Mouse (Mus musculus) layer of hippocampus, postnatal 14 days (tissue): ENCODE measurements at regions not wholly inside any gene's neighbourhood (a gene's known extent, or its start where the extent isn't known, plus 50 kb on each side); places are given as distances from the start of the nearest gene placed in this dataset.
A peak's percentile ranks its signal among the peaks of the same experiment; 100 is the strongest.

Experiments used
- DNase-seq, 2 experiments: peaks; one replicate each; pipeline ENCODE4 v3.0.0; 2021 to 2022; ENCODE audit warnings: low spot score in 2 of 2, mixed read lengths in 1 of 2

DNA sequence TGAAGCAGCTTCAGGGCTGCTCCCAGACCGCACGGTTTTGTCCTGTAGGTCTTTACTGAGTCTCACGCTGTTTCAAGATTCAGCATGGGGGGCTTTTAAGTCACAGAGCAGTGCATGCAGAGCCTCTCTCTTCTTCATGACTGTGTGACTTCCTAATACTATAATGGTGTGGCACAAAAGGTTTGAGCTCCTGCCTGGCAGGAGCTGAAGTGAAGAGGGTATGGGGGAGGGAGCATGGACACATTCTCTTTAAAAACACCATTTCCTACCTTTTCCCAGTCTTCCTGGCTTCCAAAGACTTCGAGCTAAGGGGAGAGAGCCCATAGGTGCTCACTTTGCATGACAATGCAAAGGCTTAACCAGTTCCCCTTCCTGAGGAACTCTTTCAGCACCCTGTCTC lies 934.9 kb upstream of the Gm5150 start:
- no peak for DNase-seq

DNA sequence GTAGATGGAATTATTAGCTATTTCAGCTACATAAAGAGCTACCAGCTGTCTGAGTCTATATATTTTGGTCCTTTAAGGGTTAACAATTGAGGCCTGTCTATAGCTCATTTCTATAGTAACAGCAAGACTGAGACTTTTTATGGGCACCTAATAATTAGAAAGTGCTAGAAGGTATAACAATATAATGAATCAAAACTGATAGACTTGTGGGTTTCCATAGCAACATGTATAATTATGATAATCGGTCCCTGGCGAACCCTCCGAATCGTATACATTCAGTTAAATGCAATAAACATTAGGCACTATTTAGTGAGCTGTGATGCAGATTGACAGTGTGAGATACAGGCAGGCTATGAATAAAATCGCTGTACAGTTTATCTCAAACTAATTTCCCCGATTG lies 933.3 kb upstream of the Gm5150 start:
- no peak for DNase-seq

- no peak for DNase-seq
These were observed 932.9 kb upstream of the Gm5150 start for GRCm38 (mm10) chr3:16939127-16939526.

DNA sequence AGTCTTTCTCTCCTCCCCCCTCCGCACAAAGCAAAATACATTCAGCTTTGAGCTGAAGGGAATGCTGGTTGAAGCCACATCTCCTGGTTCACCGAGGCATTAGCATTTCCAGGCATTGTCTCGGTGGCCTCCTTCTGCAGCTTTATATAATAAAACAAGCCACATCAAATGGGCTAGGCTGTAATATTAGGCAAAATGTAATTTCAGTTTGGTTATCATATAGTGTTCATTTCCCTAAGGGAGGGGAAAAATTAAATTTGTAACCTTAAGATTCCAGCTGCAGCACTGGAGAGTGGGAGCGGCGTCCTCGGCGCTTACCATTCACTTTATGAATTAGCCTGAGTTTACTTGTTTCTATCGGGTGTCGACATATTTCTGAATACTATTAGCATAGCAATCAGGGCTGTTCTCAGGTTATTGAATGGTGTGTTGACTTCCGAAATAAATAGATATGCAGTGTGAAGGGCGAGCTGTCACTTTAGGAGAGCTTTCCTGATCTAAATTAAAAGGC lies 932.3 kb upstream of the Gm5150 start:
- no peak for DNase-seq

- DNase-seq, result peak; percentile 14 to 34
These were observed 924.1 kb upstream of the Gm5150 start for GRCm38 (mm10) chr3:16930299-16930698.

GRCm38 (mm10) chr3:16929846-16930245 lies 923.6 kb upstream of the Gm5150 start:
- no peak for DNase-seq

GRCm38 (mm10) chr3:16924018-16924417 lies 917.8 kb upstream of the Gm5150 start:
- no peak for DNase-seq

DNA sequence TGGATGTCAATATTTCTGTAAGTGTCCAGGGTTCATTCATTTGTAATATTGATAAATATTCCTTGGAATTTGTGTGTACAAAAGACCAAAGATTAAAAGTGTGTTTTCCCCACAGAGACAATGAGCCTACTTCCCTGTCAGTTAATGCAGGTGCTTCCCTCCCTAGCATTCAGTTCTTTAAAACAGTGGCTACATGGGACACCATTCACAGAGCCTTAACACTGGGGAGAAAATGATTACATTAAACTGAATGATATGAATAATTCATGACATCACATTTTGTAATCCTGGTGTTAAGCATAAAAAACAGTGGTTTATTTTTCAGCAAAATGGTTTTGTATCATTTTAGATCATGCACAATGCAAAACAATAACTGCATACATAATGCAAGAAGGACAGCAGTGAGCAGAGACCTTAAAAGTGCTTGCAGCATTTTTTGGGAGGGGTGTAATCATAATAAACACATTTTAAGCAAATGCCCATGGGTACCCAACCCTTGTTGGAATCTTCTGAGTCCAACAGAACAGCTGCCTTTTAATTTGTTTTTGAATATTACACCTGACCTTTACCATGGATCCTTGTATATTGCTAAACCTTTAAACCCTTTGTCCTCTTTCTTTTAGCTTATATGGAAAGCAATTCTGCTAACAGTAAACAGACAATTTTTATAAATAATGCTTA lies 917.1 kb upstream of the Gm5150 start:
- DNase-seq, result no peak

- no peak for DNase-seq
These were observed 915.1 kb upstream of the Gm5150 start for GRCm38 (mm10) chr3:16921330-16921729.

DNA sequence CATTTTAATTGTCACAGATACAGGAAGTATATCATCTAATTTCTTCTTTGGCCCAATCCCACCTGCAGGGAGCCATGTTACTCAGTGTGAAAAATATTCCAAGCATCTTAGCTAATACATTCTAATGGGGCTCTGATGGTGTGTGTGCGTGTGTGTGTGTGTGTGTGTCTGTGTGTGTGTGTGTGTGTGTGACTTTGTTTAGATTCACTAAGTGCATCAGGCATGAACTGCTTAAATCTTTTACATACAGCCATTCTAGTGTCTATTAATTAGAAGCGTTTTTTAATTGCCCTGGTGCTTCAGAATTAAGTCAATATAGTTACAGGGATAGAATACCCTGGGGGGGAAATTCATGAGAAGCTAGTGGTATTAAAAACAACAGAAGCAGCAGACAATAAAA lies 912.1 kb upstream of the Gm5150 start:
- no peak for DNase-seq

- DNase-seq, result no peak
These were observed 909.8 kb upstream of the Gm5150 start for GRCm38 (mm10) chr3:16916072-16916403.

DNA sequence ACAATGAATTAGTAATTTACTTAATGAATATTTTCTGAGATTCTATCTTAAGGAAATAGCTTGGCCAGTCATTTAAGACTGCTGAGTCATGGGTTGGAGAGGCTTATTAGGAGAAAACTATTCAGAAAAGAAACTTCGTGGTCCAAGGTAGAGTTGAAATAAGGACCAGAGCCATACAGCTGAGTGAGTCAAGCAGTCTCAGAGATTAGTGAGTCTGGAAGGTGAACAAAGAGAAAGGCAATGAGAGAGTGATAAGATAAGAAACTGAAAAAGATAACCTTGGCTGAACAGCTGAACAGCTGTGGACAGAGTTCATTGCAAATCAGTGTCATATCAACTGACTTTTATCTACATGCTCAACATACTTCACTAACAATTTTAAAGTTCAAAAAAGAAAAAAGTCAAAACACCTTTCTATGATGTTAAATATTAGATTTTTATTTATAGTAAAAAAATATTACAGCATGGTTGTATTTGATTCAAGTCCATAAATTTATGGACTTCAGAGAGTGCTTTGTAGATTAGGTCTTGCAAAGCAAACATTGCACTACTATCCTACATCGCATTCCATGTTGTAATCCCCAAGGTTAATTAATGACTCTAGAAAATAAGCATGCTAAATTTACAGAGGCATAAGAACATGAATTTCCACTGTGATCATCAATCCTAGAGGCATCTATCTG lies 909.3 kb upstream of the Gm5150 start:
- DNase-seq, result no peak

GRCm38 (mm10) chr3:16888132-16888531 lies 881.9 kb upstream of the Gm5150 start:
- DNase-seq, result no peak

DNA sequence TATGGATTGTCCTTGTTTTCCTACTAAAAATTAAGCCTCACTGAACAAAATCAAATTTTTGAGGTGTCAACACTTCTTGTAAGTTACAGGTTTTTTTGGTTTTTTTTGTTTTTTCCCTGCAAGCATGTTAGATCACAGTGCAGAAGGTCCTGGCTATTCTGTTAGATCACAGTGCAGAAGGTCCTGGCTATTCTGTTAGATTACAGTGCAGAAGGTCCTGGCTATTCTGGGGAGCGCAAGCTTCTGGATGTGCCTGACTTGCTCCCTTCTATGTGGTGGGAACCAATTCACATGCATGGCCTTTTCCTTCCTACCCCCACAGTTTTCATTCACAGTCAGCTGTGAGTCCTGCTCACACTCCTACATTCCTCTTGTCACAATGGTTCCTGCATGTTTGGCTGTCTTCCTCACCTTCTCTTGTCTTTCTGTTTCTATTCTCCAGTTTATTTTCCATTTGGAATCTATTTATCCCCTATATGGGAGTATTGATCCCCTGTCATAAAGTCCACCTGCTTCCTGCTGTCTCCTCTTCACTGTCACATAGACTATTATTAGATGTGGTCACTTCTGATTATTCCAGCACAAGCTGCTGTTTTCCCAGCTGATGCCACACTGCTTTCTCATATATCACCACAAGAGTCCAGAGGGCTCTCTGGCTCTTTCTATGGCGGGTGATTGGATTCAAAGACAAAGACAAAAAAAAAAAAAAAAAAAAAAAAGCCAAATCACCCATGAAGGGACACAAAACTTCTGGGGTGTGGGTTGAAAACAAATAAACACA lies 866.3 kb upstream of the Gm5150 start:
- no peak for DNase-seq

DNA sequence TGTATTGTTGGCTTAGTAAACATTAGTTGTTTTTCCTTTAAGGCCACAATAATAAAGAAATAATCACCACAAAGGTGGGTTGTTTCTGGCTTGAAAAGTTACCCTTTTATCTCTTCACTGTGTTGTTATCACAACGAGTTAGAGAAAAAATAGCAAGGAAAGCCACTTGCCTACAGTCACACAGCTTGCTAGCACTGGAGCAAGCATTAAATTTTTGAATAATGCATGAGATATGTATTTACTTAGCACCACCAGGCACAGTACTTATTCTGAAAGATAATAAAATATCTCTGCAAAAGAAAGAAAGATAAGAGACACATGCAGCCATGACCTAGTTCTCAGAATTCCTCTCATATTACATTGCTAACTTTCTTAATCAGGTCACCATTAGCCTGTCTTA lies 853.8 kb upstream of the Gm5150 start:
- no peak for DNase-seq

DNA sequence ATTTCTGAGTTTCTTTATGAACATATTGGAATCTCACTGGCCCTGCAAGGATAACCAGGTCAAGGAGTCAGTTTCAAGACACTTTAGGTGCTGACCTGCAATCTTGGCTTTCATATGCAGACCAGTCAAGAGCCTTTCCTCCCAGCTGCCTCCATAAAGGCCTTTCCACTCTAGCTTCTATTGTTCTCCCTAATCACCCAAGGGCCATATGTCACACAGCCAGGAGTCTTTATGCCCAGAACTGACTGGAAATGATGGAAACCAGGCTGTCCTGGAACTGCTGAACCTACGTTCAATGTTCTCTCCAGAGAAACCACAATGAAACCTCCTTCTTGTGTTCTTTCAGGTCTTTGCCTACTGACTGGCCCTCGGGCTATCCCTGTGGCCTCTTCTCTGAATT lies 852.7 kb upstream of the Gm5150 start:
- no peak for DNase-seq

GRCm38 (mm10) chr3:16855251-16855650 lies 849.0 kb upstream of the Gm5150 start:
- no peak for DNase-seq

GRCm38 (mm10) chr3:16853992-16854391 lies 847.8 kb upstream of the Gm5150 start:
- DNase-seq, result no peak

DNA sequence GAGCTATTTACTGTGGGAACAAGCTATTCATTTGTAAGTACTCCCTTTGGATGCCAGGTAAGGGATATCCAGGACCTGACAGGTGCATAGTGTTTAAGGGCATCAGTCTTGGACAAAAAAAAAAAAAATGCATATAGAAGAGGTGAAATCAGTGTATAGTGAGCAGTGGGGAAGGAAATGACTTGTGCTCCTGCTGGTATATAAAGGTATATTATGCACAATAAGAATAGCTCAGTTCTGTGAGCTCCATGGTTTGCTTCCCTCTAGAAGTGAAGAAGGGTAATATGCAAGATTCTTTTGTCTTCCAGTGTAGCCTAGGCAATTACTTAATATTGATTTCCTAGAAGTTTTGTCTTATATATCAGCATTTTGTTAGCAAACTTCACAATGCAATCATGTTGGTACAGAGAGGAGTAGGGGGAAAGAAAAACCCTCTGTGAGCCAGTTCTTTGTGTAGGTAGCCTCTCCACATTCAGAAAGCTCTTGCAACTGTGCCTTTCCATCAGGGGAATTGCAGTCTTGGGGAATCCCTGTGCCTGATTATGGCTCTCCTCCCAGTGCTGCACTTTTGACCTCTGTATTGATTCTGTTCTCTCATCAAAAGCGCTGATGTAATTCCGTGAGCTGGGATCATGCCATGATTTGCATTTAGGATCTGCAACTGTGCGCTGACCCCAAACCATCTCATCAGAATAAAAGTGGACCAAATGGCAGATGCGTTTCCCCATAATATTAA lies 840.7 kb upstream of the Gm5150 start:
- no peak for DNase-seq

DNA sequence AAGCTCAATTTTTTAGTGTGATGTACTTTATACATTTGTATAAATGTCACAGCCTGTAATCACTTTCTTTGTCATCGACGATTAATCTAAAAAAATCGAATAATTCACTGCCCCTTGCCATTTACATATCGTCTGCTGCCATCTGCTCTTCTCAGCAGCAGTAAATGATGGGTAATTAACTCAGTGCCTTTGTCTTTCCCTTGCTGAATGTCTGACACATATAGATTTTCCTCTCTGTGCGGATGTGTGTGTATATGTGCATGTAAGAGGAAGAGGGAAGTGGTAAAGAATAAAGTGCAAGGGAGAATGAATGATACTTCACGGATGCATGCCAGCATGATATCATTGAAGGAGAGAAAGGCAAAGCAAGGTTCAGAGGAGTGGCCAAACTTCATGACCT lies 814.3 kb upstream of the Gm5150 start:
- no peak for DNase-seq
